Mouse (Mus musculus) liver, embryonic 16.5 days (tissue): ENCODE data around the gene Foxk1. TPM values are rescaled to one million over a fixed set of nuclear protein-coding genes. Genes with fewer than 3 reads are reported as not detected.

ENCODE experiments used
- ATAC-seq: fragments of 200-750 bp; cut with Nextera tagmentation; 2 replicates; pipeline ENCODE4 v1.8.0; 2017; ENCODE audit warnings: low read depth, mild to moderate bottlenecking, moderate number of reproducible peaks, moderate library complexity
- H3K27ac ChIP-seq: fragments of 300-500 bp; sonication (generic); 2 replicates; pipeline ENCODE4 v1.5.1; 2014; ENCODE audit warnings: mild to moderate bottlenecking, low read length
- H3K27me3 ChIP-seq: fragments of 300-500 bp; sonication (generic); 2 replicates; pipeline ENCODE4 v1.6.1; 2014; ENCODE audit warnings: low read depth, low read length, mixed read lengths; ENCODE audit not compliant: control insufficient read depth, insufficient read depth
- H3K36me3 ChIP-seq: fragments of 300-500 bp; sonication (generic); 2 replicates; pipeline ENCODE4 v1.6.1; 2014; ENCODE audit warnings: mild to moderate bottlenecking; ENCODE audit not compliant: control insufficient read depth, insufficient read depth
- H3K4me1 ChIP-seq: fragments of 300-500 bp; sonication (generic); 2 replicates; pipeline ENCODE4 v1.6.1; 2014; ENCODE audit warnings: low read depth, low read length, mixed read lengths; ENCODE audit not compliant: control insufficient read depth
- H3K4me2 ChIP-seq: fragments of 300-500 bp; sonication (generic); 2 replicates; pipeline ENCODE4 v1.6.1; 2014; ENCODE audit warnings: low read depth, low read length, mixed read lengths
- H3K4me3 ChIP-seq: fragments of 300-500 bp; sonication (generic); 2 replicates; pipeline ENCODE4 v1.5.1; 2014; ENCODE audit warnings: low read depth, mild to moderate bottlenecking, low read length
- H3K9ac ChIP-seq: fragments of 300-500 bp; sonication (generic); 2 replicates; pipeline ENCODE4 v1.6.1; 2014; ENCODE audit warnings: low read depth, low read length
- H3K9me3 ChIP-seq: fragments of 300-500 bp; sonication (generic); replicated peaks from 2 replicates; pipeline ENCODE4 v1.6.1; 2016; ENCODE audit warnings: low read length; ENCODE audit not compliant: control insufficient read depth
- WGBS: fragments of 180-500 bp; shearing (Covaris S2); extraction: QIAGEN DNeasy Blood & Tissue Kit; methylation state at CpG from one replicate; pipeline ENCODE4 v1.1.7; 2014; ENCODE audit not compliant: insufficient replicate concordance; 5-methylcytosine and 5-hydroxymethylcytosine counted together
- polyA plus RNA-seq: library from polyadenylated mRNA; unstranded; fragments of >200 nt; fragmentation: Nextera tagmentation; extraction: Ambion mirVana; gene quantifications from 2 replicates; pipeline ENCODE4 v1.2.1, GENCODE M21; 2015

Foxk1 gene
- polyA plus RNA-seq, 1 experiment from 2014 or later: 0.97 TPM

GRCm38 (mm10) chr5:142384911-142385660 is 16.2 kb upstream of the Foxk1 start:
- Histone ChIP-seq H3K4me2 (no peak overlapping the region), H3K9me3 (no peaks in the 10 kb centered on the region), H3K9ac (no peak overlapping the region), H3K27ac (no peak overlapping the region), H3K4me1 (no peaks in the 10 kb centered on the region; the same call in none of the 2 replicates), H3K36me3 (no peaks in the 10 kb centered on the region), H3K27me3 (no peaks in the 10 kb centered on the region), H3K4me3 (no peak overlapping the region)
- WGBS: 42% methylated on average over 23 of the region's 23 CpGs
- ATAC-seq: no peak

GRCm38 (mm10) chr5:142386329-142386728 is 15.0 kb upstream of the Foxk1 start:
- H3K4me3 ChIP-seq: no peak overlapping the region
- no peaks in the 10 kb centered on the region for H3K27me3 ChIP-seq
- no peaks in the 10 kb centered on the region for H3K9me3 ChIP-seq
- H3K27ac ChIP-seq: no peak overlapping the region
- no peaks in the 10 kb centered on the region for H3K36me3 ChIP-seq
- no peak overlapping the region for H3K4me2 ChIP-seq
- H3K9ac ChIP-seq: no peak overlapping the region
- no peak for ATAC-seq
- no peaks in the 10 kb centered on the region; the same call in none of the 2 replicates for H3K4me1 ChIP-seq
- 66% methylated on average over 6 of the region's 6 CpGs for WGBS

GRCm38 (mm10) chr5:142386784-142387680 is 14.3 kb upstream of the Foxk1 start:
- Histone ChIP-seq H3K4me1 (no peaks in the 10 kb centered on the region; the same call in none of the 2 replicates), H3K9me3 (no peaks in the 10 kb centered on the region), H3K4me2 (no peak overlapping the region), H3K27me3 (no peaks in the 10 kb centered on the region), H3K9ac (no peak overlapping the region), H3K27ac (no peak overlapping the region), H3K4me3 (no peak overlapping the region), H3K36me3 (no peaks in the 10 kb centered on the region)
- ATAC-seq: no peak
- WGBS: 53% methylated on average over 17 of the region's 17 CpGs

- H3K36me3 ChIP-seq: no peaks in the 10 kb centered on the region
- no peak for ATAC-seq
- H3K27ac ChIP-seq: no peak overlapping the region
- no peaks in the 10 kb centered on the region; the same call in none of the 2 replicates for H3K4me1 ChIP-seq
- no peak overlapping the region for H3K9ac ChIP-seq
- H3K9me3 ChIP-seq: no peaks in the 10 kb centered on the region
- H3K4me2 ChIP-seq: no peak overlapping the region
- no peaks in the 10 kb centered on the region for H3K27me3 ChIP-seq
- 59% methylated on average over 4 of the region's 4 CpGs for WGBS
- H3K4me3 ChIP-seq: no peak overlapping the region
These were observed 13.6 kb upstream of the Foxk1 start for GRCm38 (mm10) chr5:142387716-142388115.

GRCm38 (mm10) chr5:142391691-142392090 is 9.6 kb upstream of the Foxk1 start:
- Histone ChIP-seq H3K4me3 (no peak overlapping the region), H3K4me1 (no peaks in the 10 kb centered on the region; the same call in 1 of the 2 replicates), H3K27me3 (no peaks in the 10 kb centered on the region), H3K27ac (no peak overlapping the region), H3K36me3 (no peaks in the 10 kb centered on the region), H3K9me3 (no peaks in the 10 kb centered on the region), H3K9ac (no peak overlapping the region), H3K4me2 (no peak overlapping the region)
- ATAC-seq: no peak
- WGBS: 72% methylated on average over 5 of the region's 5 CpGs

- Histone ChIP-seq H3K9ac (no peak overlapping the region), H3K4me1 (no peaks in the 10 kb centered on the region), H3K4me2 (no peak overlapping the region), H3K4me3 (no peak overlapping the region), H3K36me3 (no peaks in the 10 kb centered on the region), H3K9me3 (no peaks in the 10 kb centered on the region), H3K27me3 (no peaks in the 10 kb centered on the region), H3K27ac (no peak overlapping the region)
- ATAC-seq: no peak
- 76% methylated on average over 6 of the region's 6 CpGs for WGBS
These were observed 6.6 kb upstream of the Foxk1 start for GRCm38 (mm10) chr5:142394602-142395252.

- H3K36me3 ChIP-seq: no peaks in the 10 kb centered on the region
- H3K4me2 ChIP-seq: no peak overlapping the region
- H3K4me1 ChIP-seq: peaks cover 11% of the 10 kb centered on the region
- H3K4me3 ChIP-seq: no peak overlapping the region
- no peak overlapping the region for H3K27ac ChIP-seq
- no peaks in the 10 kb centered on the region for H3K27me3 ChIP-seq
- 56% methylated on average over 5 of the region's 5 CpGs for WGBS
- no peaks in the 10 kb centered on the region for H3K9me3 ChIP-seq
- no peak overlapping the region for H3K9ac ChIP-seq
- ATAC-seq: no peak
These were observed 5.4 kb upstream of the Foxk1 start for GRCm38 (mm10) chr5:142395909-142396308.

- Histone ChIP-seq H3K36me3 (no peaks in the 10 kb centered on the region), H3K9me3 (no peaks in the 10 kb centered on the region), H3K4me3 (peak overlapping the region; percentile 91), H3K27ac (0 out of 2 replicates have a peak overlapping the region, but pooled peaks have one; percentile 1), H3K4me1 (peaks cover 41% of the 10 kb centered on the region), H3K27me3 (no peaks in the 10 kb centered on the region), H3K9ac (peak overlapping the region; percentile 24; the same call in 1 of the 2 replicates), H3K4me2 (peak overlapping the region; percentile 93)
- WGBS: 15% methylated on average over 17 of the region's 17 CpGs
- ATAC-seq: no peak
These were observed 965 bp upstream of the Foxk1 start for GRCm38 (mm10) chr5:142400181-142400883.
